Mouse (Mus musculus): ENCODE data around the gene Sgsh. TPM values are rescaled to one million over a fixed set of nuclear protein-coding genes. Genes with fewer than 3 reads are reported as not detected.

Sgsh gene
- polyA plus RNA-seq, 1 experiment = 8.2 TPM

DNA sequence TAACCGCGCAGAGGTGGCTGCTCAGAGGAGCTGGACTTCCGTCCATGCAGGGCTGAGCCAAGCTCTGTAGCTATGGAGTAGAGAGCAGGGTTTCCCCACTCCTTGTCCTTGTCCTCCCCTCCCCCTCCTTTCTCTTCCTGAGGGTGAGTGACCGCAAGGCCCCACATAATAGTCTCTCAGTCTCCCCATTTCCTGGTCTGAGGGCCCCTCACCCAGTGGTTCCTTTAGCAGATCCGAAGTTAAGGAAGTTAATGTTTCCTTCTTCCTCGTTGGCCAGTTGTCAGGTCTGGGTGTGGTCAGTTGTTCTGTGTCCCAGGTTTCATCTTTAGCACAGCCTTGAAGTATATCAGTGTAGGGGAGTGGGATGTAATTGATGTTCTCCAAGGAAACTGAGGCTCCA lies 20.1 kb upstream of the Sgsh start:
- DNase-seq (ENCODE audit: low spot score) = no peak

DNA sequence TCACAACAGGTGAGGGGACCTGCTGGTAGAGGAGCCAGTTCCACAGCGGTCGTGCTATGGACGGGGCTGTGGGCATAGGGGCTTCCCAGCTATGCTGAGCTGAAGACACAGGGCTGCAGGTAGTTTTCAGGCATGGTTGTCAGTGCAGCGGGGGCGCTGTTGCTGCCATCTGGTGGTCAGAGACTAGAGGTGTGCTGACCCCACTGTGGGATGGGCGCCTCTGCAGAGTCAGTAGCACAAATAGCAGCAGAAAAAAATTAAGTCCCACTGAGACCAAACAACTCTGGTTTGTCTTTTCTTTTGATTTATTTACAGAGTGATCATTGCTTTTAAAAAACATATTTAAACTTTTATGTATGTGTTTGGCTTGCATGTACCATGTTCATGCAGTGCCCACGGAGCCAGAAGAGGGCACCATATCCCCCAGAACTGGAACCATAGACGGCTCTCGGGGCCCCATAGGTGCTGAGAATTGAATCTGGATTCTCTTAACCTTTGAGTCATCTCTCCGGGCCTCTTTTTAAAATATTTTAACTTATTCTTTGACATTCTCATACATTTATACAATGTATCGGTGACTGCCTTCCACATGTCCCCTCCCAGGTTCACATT lies 8.3 kb upstream of the Sgsh start:
- no peak for DNase-seq (ENCODE audit: low spot score)

DNA sequence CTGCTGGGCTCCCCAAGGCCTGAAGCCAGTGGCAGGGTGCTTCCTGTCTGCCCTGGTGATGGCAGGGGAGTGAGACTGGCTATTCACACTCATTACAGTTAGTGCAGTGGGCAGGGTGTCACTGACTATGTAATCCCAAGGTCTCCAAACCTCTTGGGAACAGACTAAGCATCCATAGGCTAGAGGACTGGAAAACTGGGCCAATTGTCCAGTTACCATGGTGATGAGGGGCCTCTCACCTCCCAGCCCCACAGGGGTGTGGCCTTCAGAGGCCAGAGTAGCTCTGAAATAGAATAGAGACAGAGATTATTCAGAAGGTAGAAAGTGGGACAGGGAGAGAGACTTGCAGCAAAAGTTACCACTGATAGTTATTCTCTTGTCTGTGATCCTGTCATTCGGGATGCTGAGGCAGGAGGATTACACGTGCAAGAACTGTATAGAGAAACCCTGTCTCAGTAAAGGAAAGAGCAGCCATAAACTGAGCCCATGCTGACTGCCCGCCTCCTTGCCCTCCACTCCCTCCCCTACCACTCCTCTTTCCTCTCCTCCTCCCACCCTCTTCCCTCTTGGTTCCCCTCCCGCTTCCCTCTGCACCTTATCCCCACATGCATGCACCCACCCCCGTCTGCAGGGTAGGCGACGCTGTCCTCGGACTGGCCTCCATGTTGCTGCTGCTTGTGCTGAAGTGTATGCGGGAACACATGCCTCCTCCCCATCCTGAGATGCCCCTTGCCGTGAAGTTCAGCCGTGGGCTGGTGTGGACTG lies 7.6 kb upstream of the Sgsh start:
- no peak for DNase-seq (ENCODE audit: low spot score)

DNA sequence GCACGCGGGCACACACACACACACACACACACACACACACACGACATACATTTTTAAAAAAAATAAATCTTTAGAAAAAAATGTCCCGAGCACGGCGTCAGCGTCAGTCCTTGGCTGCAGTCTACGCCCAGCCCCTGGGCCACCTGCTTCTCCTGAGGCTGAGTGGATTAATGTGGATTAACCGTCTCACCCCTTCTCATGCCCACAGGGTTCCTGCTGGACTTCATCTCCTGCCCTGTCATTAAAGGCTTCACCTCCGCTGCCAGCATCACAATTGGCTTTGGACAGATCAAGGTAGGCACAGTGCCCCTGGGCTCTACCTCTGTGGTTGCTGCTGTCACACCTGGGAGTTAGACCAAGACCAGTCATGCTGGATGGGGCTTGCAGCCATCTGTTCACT lies 3.8 kb upstream of the Sgsh start:
- no peak for DNase-seq (ENCODE audit: low spot score)

DNA sequence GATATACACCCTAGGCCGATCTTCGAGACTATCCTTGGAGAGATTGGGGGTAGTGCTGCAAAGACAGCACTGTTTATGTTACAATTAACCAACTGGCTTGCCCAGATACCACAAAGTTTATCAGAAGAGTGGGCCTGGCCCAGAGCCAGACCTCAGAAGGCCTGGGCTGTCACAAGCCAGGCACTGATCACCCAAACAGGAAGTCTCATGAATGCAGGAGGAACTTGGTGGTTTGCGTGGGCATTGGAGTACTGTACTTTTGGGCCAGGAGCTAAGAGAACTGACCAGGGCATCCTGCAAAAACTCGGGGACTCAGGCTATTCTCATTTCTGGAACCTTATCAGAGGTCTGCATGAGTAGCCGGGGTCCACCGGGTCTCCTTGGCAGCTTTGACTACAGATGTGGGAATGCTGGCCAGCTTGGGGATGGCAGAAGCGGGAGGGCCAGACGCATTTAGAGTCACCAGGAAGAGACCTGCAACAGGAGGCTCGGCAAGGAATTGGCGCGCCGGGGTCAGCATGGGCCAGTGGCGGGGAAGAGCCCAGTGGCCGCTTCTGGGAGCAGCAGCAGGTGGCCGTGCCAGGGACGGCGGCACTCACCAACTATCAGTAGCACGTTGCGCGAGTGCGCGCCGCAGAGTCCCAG lies 416 bp downstream of the Sgsh start:
- no peak for DNase-seq (ENCODE audit: low spot score)

DNA sequence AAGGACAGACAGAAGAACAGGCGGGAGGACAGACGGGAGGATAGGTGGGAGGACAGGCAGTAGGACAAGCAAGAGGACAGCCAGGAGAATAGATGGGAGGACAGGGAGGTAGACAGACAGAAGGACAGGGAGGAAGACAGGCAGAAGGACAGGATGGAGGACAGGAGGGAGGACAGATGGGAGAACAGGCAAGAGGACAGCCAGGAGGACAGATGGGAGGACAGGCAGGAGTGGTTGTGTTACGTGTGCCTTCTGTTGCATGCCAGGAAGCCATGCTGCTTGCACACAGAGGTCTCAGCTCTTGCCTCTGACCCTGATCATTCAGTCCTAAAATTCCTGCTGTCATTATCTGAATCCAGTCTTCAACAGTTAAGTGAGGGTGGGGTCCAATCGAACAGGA lies 1.4 kb downstream of the Sgsh start:
- DNase-seq (ENCODE audit: low spot score) = no peak

DNA sequence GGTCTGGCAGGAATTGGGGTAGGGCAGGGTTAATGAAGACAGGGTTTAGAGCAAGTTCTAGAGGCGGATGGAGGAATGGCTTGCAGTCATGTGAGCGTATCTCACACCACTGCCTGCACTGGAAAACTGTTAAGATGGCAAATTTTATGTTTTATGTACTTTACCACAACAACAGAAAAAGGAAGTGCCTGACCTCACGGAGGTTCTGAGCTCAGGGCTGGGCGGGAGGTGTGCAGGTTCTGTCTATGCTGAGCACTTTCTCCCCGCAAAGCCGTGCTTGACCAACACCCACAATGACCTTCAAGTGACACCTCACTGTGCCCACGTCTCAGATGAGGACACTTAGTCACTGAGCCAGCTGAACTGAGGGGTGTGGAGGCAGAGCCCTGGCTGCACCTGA lies 3.2 kb downstream of the Sgsh start:
- no peak for DNase-seq (ENCODE audit: low spot score)

DNA sequence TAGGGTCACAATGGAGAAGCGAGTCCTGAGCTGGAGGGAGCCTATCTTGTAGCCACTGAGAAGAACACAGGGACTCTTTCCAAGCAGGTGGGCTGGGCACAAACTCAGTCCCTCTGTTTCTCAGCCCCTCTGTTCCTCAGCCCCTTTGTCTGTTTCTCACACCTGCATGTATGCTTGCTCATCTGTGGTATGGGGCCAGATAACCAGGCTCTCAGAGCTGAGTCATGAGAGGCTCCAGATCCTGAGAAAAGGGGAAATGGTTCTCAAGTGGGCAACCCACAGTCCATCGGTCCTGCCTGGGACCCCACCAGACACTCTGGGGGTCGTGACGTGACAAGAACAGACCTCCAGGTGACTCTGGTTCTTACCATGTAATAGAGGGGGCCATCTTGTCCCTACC lies 8.2 kb downstream of the Sgsh start:
- DNase-seq (ENCODE audit: low spot score) = no peak

DNA sequence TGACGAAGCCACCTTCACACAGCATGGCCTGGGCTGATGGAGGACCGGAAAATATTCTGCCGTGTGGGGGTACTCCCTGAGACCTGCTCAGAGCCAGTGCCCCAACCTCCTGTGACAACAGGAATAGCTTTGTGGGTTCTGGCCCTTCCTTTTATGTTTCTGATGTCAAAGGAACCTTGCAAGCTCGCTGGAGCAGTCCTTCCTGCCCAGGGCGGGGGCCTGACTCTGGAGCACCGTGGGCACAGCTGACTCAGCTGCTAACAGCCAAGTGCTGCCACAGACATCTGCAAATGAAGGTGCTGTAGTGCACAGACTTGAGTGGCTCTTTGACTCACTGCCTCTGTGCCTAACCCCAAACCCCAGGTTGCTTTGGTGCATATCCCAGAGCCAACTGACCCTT lies 10.5 kb downstream of the Sgsh start:
- no peak for DNase-seq (ENCODE audit: low spot score)

DNA sequence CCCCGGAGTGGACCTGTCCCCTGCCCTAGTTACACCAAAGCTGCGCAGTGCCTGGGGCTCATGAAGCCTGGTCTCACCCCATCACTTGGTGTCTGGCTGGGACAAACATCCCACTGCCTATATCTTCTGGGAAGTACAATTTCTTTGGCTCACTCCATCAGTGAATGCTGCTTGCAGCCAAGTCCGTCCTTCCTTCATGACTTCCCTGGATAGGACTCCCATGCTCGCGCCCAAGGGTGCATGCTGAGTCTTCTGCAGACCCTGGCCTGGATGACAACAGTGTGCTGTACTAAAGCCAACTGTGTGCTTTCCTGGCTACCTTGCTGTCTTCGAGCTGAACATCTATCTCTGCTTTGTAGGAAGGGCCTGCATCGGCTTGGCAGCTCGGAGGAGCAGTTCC lies 11.2 kb downstream of the Sgsh start:
- DNase-seq (ENCODE audit: low spot score) = no peak

DNA sequence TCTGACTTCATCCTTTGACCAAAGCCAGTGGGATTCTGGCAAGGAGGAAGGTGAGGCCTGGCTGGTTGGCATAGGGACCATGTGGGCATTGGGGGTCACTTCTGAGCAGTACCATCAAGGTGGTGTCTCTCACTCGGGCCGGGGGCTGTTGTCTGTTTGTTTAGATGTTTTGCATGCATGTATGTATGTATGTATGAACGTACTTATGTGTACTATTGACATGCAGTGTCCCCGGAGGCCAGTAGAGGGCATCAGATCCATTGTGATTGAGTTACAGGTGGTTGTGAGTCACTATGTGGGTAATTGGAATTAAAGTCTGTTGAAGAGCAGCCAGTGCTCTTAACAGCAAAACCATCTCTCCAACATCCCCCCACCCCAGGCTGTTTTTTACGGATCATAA lies 15.7 kb downstream of the Sgsh start:
- DNase-seq (ENCODE audit: low spot score) = no peak

DNA sequence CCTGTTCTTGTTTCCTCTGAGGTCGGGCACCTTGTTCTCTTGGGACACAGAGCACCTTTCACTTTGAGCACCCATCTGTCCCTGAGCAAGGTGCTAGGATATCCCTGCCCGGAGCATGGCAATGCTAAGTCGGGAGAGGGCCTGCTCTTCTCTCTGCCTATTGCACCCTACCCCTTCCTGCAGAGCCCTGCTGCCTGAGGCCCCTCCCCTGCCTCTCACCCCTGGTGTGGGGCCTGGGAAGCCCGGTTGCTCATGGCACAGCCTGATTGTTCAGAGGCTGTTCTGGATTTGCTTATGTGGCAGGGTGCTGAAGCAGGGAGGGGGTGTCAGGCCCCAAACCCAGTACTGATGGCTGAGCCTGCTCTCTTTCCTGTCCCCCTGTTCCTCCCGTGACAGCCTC lies 16.2 kb downstream of the Sgsh start:
- no peak for DNase-seq (ENCODE audit: low spot score)

DNA sequence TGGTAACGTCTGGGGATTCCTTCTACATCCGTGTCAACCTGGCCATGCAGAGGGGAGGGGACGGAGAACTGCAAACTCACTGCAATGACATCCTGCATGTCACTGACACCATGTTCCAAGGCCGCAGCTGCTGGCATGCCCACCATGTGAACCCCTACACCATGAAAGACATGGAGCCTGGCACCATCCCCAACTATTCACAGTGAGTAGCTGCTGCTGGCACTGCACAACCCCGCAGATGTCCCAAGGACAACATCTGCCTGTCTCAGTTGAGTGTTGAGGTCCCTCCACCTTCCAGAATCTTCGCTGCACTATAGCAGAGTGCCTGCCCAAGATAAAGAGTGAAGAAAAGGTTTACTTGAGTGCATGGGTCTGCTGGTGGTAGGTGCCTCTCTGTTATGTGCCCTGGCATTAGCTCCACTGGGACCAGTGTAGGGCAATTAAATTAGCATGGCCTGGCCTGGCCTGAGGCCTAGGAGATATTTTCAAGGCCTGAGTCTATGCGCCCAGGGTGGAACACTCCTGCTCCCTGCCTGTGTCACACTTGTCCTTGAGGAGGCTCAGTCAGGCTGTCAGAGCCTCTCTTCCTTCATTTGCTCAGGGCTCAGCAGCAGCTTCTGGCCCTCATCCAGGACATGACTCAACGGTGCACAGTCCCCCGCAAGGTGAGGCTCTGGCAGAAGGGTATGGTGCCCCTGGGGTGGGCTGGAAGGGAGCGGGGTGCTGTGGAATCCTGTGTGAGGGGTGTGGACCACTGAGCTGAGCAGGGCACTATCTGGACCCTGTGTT lies 16.9 kb downstream of the Sgsh start:
- DNase-seq (ENCODE audit: low spot score) = no peak

DNA sequence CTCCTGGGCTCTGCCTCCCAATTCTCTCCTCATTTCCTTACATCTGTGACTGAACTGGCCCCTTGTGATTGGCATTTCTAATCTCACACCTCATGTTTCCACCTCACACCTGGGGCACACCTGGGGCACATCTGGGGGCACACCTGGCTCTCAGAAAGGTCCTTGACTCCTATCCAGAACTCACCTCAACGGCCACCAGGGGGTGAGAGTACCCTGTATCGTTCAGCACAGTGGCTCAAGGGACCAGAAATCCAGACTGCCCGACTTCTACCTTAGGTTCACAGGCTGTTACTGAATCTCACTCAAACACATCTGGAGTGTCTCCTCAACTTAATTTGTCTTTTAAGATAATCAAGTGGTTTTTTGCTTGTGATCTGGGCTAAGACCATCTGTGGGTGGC lies 23.4 kb downstream of the Sgsh start:
- DNase-seq (ENCODE audit: low spot score) = no peak

DNA sequence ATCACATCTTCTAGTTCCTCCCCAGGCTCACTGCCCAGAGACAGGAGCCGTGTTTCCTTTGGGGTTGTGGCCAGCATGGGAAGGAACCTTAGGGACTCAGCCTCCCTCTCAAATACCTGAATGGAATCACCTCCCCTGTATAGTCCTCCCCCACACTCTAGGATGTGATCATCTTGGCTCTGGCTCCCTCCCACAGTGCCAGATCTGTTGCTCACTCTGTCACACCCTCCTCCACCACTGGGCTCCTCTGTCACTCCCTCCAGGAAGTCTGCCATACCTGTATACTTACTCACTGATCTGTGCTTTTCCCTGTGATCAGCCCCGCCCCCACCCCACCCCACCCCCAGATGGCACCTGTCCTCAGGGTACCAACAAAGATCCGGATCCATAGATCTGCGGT lies 24.7 kb downstream of the Sgsh start:
- no peak for DNase-seq (ENCODE audit: low spot score)

DNA sequence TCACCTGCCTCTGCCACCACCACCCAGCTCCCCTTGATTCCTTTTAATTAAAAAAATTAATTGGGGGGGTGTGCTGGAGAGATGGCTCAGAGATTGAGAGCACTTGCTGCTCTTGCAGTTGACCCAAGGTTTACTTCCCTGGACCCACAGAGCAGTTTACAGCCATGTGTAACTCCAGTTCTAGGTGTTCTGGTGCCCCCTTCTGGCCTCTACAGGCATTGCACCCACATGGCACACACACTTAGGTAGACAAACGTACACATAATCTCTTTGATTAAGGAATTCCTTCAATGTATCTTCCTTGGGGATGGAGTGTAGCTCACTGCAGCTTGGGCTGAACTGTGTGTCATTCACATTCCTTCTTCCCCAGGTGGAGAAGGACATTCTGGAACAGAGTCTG lies 30.3 kb downstream of the Sgsh start:
- no peak for DNase-seq (ENCODE audit: low spot score)

DNA sequence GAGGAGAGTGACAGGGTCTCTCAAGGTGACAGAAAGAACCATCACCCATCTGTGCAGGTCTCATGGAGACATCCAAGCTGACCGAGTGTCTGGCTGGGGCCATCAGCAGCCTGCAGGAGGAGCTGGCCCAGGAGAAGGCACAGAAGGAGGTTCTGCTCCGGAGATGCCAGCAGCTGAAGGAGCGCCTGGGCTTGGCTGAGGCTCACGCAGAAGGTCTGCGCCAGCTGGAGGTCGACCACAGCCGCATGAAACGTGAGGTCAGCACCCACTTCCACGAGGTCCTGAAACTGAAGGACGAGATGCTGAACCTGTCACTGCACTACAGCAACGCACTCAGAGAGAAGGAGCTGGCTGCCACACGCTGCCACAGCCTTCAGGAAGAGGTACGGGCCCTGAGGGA lies 32.8 kb downstream of the Sgsh start:
- no peak for DNase-seq (ENCODE audit: low spot score)

DNA sequence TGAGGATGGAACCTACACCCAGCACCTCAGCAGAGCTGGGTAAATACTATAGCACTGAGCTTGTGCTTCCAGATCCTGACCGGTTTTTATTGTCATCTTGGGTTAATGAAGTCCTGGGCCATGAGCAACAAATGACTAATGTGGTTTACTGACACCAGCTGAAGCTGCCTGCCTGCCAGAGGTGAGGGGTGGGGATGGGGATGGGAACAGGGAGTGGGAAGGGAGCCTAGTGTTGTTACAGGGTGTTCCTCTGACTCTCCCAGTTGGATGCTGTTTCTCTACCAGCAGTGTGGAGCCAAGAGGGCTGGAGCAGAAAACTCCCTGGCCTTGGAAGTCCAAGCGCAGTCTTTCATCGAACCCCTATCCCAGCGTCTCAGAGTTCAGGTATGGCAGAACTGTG lies 38.6 kb downstream of the Sgsh start:
- no peak for DNase-seq (ENCODE audit: low spot score)

DNA sequence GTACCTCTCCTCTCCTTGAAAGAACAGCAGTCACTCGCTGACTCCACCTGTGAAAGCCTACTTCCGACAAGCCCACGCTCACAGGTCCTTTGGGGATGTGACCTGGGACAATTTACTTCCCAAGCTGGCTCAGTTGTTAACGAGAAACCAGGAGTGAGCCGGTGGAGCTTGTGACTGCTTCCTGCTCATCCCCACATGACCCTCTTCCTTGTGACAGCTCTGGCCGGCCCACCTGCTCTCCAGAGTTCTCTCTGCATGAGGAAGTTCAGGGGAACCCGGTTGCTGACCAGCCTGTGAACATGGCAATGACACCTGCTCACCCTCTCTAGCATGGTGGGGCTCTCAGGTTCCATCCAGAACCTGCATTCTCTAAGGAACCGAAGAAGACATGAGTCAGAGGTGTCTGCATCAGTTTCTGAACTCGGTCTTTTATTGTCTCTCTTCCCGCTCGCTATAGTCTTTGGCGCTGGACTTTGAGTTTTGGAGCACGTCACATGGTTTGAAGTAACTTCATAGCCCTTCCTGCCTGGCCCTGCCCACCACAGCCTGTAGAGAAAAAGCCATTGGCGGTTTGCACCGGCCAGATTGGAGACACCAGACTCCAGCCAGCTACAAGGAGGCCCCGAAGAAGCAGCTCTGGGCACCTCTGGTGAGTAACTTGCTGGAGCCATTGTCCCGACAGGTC lies 40.9 kb downstream of the Sgsh start:
- no peak for DNase-seq (ENCODE audit: low spot score)

DNA sequence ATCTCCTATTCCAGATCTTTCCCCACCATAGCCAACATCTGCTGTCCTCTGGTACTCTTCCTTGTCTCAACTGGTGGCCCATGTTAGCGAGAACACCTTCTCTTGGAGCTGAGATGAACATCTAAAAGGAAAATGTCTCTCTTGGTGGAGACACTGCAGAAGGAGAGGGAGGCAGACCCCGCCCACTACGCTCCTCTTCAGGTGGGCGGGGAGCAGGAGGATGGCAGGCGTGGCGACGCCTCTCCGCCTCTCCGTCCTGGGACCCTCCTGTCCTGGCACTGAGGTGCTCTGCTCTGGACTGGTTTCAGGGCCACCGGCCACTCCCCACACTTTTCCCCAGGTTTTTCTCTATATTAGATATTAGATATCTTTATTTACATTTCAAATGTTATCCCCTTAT lies 44.7 kb downstream of the Sgsh start:
- DNase-seq (ENCODE audit: low spot score) = no peak

DNA sequence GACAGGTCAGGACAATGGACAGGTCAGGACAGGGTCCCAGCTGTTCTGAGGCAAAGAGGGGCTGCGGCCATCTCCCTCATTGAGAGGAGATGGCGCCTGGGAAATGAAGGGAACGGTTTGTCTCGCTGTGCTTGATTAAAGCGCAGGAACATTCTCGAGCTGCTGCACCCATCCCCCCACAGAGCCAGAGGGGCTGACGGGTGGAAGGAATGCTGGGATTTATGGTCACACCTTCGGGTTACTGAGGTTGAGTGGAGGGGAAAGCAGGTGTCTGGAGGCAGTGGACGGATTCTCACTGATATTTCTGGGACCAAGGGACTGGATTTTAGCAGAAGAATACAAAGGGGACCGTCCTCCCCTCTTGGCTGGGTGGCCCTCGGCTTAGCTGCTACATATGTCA lies 47.4 kb downstream of the Sgsh start:
- no peak for DNase-seq (ENCODE audit: low spot score)

DNA sequence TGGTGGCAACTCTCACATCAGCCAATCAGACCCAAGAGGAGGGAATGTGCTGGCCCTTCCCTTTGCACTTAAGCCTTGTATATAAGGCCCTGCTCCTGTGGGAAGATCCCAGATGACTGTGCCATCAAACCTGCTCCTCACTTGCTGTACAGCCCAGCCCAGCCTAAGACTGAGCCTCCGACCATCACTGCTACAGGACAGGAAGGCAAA lies 47.8 kb downstream of the Sgsh start, which contains the start of gene Card14:
Card14 (plus strand) TSS at position 111 of the 210 bp plus-strand sequence.
- DNase-seq (ENCODE audit: low spot score) = no peak
